Mouse (Mus musculus): ENCODE measurements at regions not wholly inside any gene's neighbourhood (a gene's known extent, or its start where the extent isn't known, plus 50 kb on each side); places are given as distances from the start of the nearest gene placed in this dataset.

DNA sequence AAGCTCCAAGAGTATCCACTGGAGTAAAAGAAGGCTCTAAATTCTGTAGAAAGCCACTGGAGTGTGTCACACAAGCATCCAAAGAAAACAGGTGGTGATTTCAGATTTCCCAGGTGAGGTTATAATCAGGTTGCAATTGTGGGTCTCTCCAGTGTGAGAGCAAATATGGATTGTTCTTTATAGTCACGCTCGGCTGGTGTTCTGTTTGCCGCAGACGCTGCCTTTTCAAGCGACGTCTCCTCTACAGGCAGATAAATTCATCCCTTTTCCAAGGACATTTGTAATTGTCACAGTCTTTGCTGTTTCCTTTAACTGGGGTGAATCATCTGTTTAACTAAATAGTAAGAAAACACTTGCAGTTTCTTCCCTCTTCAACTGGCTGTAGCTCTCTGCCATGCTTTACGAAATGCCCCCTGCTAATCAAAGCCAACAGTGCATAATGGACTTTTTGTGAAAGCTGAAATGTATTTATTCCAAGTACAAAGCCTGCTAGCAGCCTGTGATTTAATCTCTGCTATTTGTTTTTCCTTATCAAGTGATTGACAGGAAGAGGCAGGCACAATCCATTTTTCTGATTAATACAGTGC is 502.4 kb downstream of the Trim52 start:
- no peak for DNase-seq (ENCODE audit: extremely low spot score)
